Mouse (Mus musculus): ENCODE results near the gene Cfdp1. TPM values are rescaled to one million over a fixed set of nuclear protein-coding genes. Genes with fewer than 3 reads are reported as not detected.

Cfdp1 gene
- polyA plus RNA-seq, 1 experiment from 2014 or later: 195 TPM

- WGBS: 33% methylated on average over 3 of the region's 3 CpGs
- Histone ChIP-seq H3K27me3 (replicated peaks) (no peaks in the 10 kb centered on the region), H3K9me3 (no peaks in the 10 kb centered on the region), H3K4me1 (0 out of 2 replicates have a peak, but pooled peaks cover 6% of the 10 kb centered on the region), H3K27ac (peak overlapping the region; percentile 71), H3K9ac (no peak overlapping the region), H3K4me3 (replicated peaks) (no peak overlapping the region), H3K36me3 (0 out of 2 replicates have a peak, but pooled peaks cover 6% of the 10 kb centered on the region), H3K4me2 (no peak overlapping the region)
- ATAC-seq (ENCODE audit: insufficient read depth, low FRiP score, low read depth): peak; percentile 35; the same call in 1 of the 2 replicates
These were observed 60.7 kb downstream of the Cfdp1 start for GRCm38 (mm10) chr8:111793324-111793917.

- H3K36me3 ChIP-seq: 0 out of 2 replicates have a peak, but pooled peaks cover 6% of the 10 kb centered on the region
- no peak overlapping the region for H3K4me3 ChIP-seq (replicated peaks)
- no peak for ATAC-seq (ENCODE audit: insufficient read depth, low FRiP score, low read depth)
- no peak overlapping the region for H3K9ac ChIP-seq
- no peak overlapping the region for H3K4me2 ChIP-seq
- H3K27ac ChIP-seq: no peak overlapping the region
- no peaks in the 10 kb centered on the region for H3K9me3 ChIP-seq
- H3K4me1 ChIP-seq: peaks cover 12% of the 10 kb centered on the region; the same call in 1 of the 2 replicates
- H3K27me3 ChIP-seq (replicated peaks): no peaks in the 10 kb centered on the region
These were observed 64.5 kb downstream of the Cfdp1 start for GRCm38 (mm10) chr8:111789639-111790038.

GRCm38 (mm10) chr8:111789200-111789599 is 64.9 kb downstream of the Cfdp1 start:
- WGBS: 50% methylated on average over 4 of the region's 4 CpGs
- ATAC-seq (ENCODE audit: insufficient read depth, low FRiP score, low read depth): no peak

GRCm38 (mm10) chr8:111788497-111788896 is 65.6 kb downstream of the Cfdp1 start:
- H3K27ac ChIP-seq: no peak overlapping the region
- WGBS: 72% methylated on average over 3 of the region's 3 CpGs
- H3K4me3 ChIP-seq (replicated peaks): no peak overlapping the region
- H3K9me3 ChIP-seq: no peaks in the 10 kb centered on the region
- H3K4me2 ChIP-seq: no peak overlapping the region
- peaks cover 10% of the 10 kb centered on the region; the same call in 1 of the 2 replicates for H3K4me1 ChIP-seq
- no peak overlapping the region for H3K9ac ChIP-seq
- 0 out of 2 replicates have a peak, but pooled peaks cover 6% of the 10 kb centered on the region for H3K36me3 ChIP-seq
- ATAC-seq (ENCODE audit: insufficient read depth, low FRiP score, low read depth): no peak
- no peaks in the 10 kb centered on the region for H3K27me3 ChIP-seq (replicated peaks)

More at GRCm38 (mm10) chr8:111789200-111789599, 64.9 kb downstream of the Cfdp1 start:
- Histone ChIP-seq H3K36me3 (0 out of 2 replicates have a peak, but pooled peaks cover 6% of the 10 kb centered on the region), H3K27ac (no peak overlapping the region), H3K4me1 (peaks cover 12% of the 10 kb centered on the region; the same call in 1 of the 2 replicates), H3K4me2 (no peak overlapping the region), H3K9me3 (no peaks in the 10 kb centered on the region), H3K4me3 (replicated peaks) (no peak overlapping the region), H3K9ac (no peak overlapping the region), H3K27me3 (replicated peaks) (no peaks in the 10 kb centered on the region)

GRCm38 (mm10) chr8:111788085-111788484 is 66.0 kb downstream of the Cfdp1 start:
- peaks cover 9% of the 10 kb centered on the region; the same call in 1 of the 2 replicates for H3K4me1 ChIP-seq
- H3K36me3 ChIP-seq: 0 out of 2 replicates have a peak, but pooled peaks cover 6% of the 10 kb centered on the region
- no peak overlapping the region for H3K4me2 ChIP-seq
- WGBS: 73% methylated on average over 5 of the region's 5 CpGs
- H3K27me3 ChIP-seq (replicated peaks): no peaks in the 10 kb centered on the region
- peak overlapping the region; percentile 36; the same call in 1 of the 2 replicates for H3K27ac ChIP-seq
- ATAC-seq (ENCODE audit: insufficient read depth, low FRiP score, low read depth): no peak
- H3K4me3 ChIP-seq (replicated peaks): no peak overlapping the region
- H3K9me3 ChIP-seq: no peaks in the 10 kb centered on the region
- no peak overlapping the region for H3K9ac ChIP-seq

GRCm38 (mm10) chr8:111787683-111788082 is 66.4 kb downstream of the Cfdp1 start:
- H3K4me1 ChIP-seq: peaks cover 9% of the 10 kb centered on the region; the same call in 1 of the 2 replicates
- H3K9ac ChIP-seq: no peak overlapping the region
- 43% methylated on average over 4 of the region's 4 CpGs for WGBS
- no peaks in the 10 kb centered on the region for H3K27me3 ChIP-seq (replicated peaks)
- no peak overlapping the region for H3K4me3 ChIP-seq (replicated peaks)
- H3K27ac ChIP-seq: peak overlapping the region; percentile 36; the same call in 1 of the 2 replicates
- no peaks in the 10 kb centered on the region for H3K9me3 ChIP-seq
- no peak overlapping the region for H3K4me2 ChIP-seq
- H3K36me3 ChIP-seq: 0 out of 2 replicates have a peak, but pooled peaks cover 6% of the 10 kb centered on the region
- no peak for ATAC-seq (ENCODE audit: insufficient read depth, low FRiP score, low read depth)

GRCm38 (mm10) chr8:111786701-111787588 is 67.1 kb downstream of the Cfdp1 start:
- H3K9me3 ChIP-seq: no peaks in the 10 kb centered on the region
- 0 out of 2 replicates have a peak, but pooled peaks cover 6% of the 10 kb centered on the region for H3K36me3 ChIP-seq
- no peak overlapping the region for H3K4me3 ChIP-seq (replicated peaks)
- peaks cover 11% of the 10 kb centered on the region; the same call in 1 of the 2 replicates for H3K4me1 ChIP-seq
- WGBS: 69% methylated on average over 13 of the region's 13 CpGs
- no peak overlapping the region for H3K4me2 ChIP-seq
- no peak overlapping the region for H3K27ac ChIP-seq
- no peaks in the 10 kb centered on the region for H3K27me3 ChIP-seq (replicated peaks)
- H3K9ac ChIP-seq: no peak overlapping the region
- no peak for ATAC-seq (ENCODE audit: insufficient read depth, low FRiP score, low read depth)

- no peaks in the 10 kb centered on the region for H3K9me3 ChIP-seq
- H3K27me3 ChIP-seq (replicated peaks): no peaks in the 10 kb centered on the region
- no peak overlapping the region for H3K9ac ChIP-seq
- no peak for ATAC-seq (ENCODE audit: insufficient read depth, low FRiP score, low read depth)
- H3K36me3 ChIP-seq: 0 out of 2 replicates have a peak, but pooled peaks cover 6% of the 10 kb centered on the region
- H3K4me3 ChIP-seq (replicated peaks): no peak overlapping the region
- H3K27ac ChIP-seq: no peak overlapping the region
- WGBS: 92% methylated on average over 2 of the region's 2 CpGs
- H3K4me1 ChIP-seq: peaks cover 11% of the 10 kb centered on the region; the same call in 1 of the 2 replicates
- no peak overlapping the region for H3K4me2 ChIP-seq
These were observed 68.0 kb downstream of the Cfdp1 start for GRCm38 (mm10) chr8:111786116-111786515.

- no peak overlapping the region for H3K4me2 ChIP-seq
- WGBS: 73% methylated on average over 9 of the region's 9 CpGs
- no peaks in the 10 kb centered on the region for H3K9me3 ChIP-seq
- ATAC-seq (ENCODE audit: insufficient read depth, low FRiP score, low read depth): no peak
- H3K9ac ChIP-seq: no peak overlapping the region
- no peak overlapping the region for H3K4me3 ChIP-seq (replicated peaks)
- peaks cover 9% of the 10 kb centered on the region; the same call in 1 of the 2 replicates for H3K4me1 ChIP-seq
- no peaks in the 10 kb centered on the region for H3K27me3 ChIP-seq (replicated peaks)
- 0 out of 2 replicates have a peak, but pooled peaks cover 4% of the 10 kb centered on the region for H3K36me3 ChIP-seq
- 0 out of 2 replicates have a peak overlapping the region, but pooled peaks have one; percentile 21 for H3K27ac ChIP-seq
These were observed 71.3 kb downstream of the Cfdp1 start for GRCm38 (mm10) chr8:111782671-111783394.

GRCm38 (mm10) chr8:111782161-111782560 is 71.9 kb downstream of the Cfdp1 start:
- 73% methylated on average over 2 of the region's 2 CpGs for WGBS
- H3K4me3 ChIP-seq (replicated peaks): no peak overlapping the region
- no peaks in the 10 kb centered on the region for H3K27me3 ChIP-seq (replicated peaks)
- no peak overlapping the region for H3K9ac ChIP-seq
- no peaks in the 10 kb centered on the region for H3K9me3 ChIP-seq
- no peak overlapping the region for H3K27ac ChIP-seq
- H3K4me2 ChIP-seq: no peak overlapping the region
- 0 out of 2 replicates have a peak, but pooled peaks cover 2% of the 10 kb centered on the region for H3K4me1 ChIP-seq
- 0 out of 2 replicates have a peak, but pooled peaks cover 4% of the 10 kb centered on the region for H3K36me3 ChIP-seq
- no peak for ATAC-seq (ENCODE audit: insufficient read depth, low FRiP score, low read depth)

All from stomach, embryonic 15.5 days (tissue).